Mouse (Mus musculus): ENCODE data around the gene Mto1. TPM values are rescaled to one million over a fixed set of nuclear protein-coding genes. Genes with fewer than 3 reads are reported as not detected.
A peak's percentile ranks its signal among the peaks of the same experiment; 100 is the strongest.

Mto1 gene
- total RNA-seq (2021) = 10 to 100 TPM; 15.3 to 16.4 TPM
- long read RNA-seq, experiment 1, transcript Mto1-201 (12 exons, 2,366 nt) = major isoform, 26 of 32 reads
- long read RNA-seq, experiment 1, partial matches to known transcripts = 1 of 32 reads
- long read RNA-seq, experiment 1, other reads (novel, unspliced or antisense) = 5 of 32 reads
- long read RNA-seq, experiment 2, transcript Mto1-201 (12 exons, 2,366 nt) = major isoform, 23 of 32 reads
- long read RNA-seq, experiment 2, partial matches to known transcripts = 3 of 32 reads
- long read RNA-seq, experiment 2, other reads (novel, unspliced or antisense) = 6 of 32 reads

DNA sequence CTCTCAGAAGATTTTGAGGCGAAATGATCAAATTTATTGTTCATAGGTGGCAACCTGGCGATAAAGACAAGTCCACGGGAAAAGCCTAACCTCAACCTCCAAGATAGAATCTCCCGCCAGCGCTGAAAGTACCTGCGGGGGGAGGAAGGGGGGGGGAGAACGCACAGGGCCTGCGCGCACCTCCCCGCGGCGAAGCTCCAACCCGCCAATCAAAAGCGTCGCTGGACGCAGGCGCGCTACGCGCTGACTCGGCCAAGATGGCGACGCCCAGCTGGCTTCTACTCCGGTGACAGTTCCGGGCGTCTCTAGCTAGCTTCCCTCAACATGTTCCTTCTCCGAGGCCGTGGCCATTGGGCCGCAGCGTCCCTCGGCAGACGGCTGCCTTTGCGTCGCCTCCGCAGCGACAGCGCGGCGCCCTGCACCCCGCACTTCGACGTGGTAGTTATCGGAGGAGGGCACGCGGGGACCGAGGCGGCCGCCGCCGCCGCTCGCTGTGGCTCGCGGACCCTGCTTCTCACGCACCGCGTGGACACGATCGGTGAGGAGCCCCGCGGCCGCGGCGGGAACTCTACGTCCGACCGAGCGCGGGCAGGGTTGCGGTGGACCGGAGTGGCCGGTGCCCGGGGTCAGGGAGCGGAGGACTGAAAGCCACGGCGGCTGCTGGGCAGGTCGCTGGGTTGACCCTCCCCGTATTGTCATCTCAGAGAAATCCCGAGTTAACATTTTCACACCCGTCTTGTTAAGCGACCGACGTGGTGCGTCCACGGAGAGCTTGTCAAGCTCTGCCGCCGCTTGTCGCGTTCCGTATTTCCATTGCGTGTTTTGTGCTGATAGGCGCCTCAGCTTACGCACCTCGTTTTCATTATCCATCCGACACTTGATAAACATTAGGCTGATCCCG lies at the start of gene Mto1, which contains the start of gene Gm17324:
Gene Mto1 (plus strand): TSS at position 236 of the 901 bp plus-strand sequence.
Gene Gm17324 (minus strand): TSS at position 814 of the 901 bp plus-strand sequence.
- DNase-seq = peak; percentile 92

DNA sequence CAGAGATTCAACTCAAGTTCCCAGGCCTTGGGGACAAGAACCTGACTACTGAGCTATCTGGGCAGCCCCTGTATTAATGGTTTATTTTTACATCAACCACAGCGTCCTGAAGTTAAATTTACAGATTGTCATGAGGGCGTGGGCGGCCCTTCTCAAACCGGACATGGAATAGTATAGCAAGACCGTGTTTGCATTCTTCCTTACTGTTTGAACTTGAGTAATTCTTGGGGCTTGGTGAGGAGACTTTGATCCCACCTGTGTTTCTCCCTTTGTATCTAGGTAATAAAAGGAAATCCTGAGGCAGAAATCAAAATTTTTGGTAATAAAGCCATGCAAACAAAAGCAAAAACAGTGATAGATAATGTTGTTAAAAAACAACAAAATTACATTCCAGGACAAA lies 47.4 kb upstream of the Mto1 start:
- no peak for DNase-seq

DNA sequence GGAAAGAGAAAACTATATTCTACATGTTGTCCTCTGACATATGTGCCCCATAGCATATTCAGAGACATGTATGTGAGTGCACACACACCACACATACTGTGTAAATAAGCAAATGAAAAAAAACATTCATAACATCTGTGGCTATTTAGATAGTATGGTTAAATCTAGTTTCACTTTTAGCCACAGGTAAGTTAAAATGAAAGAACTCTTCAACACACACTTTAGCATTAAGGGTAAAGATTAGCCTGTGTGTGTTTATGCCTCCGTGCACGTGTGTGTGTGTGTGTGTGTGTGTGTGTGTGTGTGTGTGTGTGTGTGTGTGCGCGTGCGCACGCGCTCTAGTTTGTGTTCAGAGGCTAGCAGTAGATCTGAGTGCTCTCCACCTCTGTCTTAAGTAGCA lies 46.4 kb upstream of the Mto1 start:
- no peak for DNase-seq

DNA sequence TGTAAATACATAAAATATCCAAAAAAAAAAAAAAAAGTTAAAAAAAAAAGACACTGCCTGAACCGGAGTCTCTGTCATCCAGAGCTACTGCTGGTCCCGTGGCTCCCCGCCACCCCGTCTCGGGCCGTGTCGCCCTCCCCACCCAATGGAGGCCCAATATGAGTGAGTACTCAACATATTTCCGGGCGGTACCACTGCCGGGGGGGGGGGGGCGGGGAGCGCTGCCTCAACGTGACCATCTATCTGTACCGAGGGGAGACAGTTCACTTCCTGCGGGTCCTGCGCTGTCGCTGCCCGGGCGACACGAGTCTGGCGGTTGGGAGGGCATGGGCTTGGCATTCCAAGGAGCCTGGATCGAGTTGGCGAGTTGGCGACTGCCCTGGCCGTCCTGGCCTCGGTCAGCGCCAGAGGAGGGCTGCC lies 20.6 kb upstream of the Mto1 start:
- DNase-seq = peak; percentile 13

DNA sequence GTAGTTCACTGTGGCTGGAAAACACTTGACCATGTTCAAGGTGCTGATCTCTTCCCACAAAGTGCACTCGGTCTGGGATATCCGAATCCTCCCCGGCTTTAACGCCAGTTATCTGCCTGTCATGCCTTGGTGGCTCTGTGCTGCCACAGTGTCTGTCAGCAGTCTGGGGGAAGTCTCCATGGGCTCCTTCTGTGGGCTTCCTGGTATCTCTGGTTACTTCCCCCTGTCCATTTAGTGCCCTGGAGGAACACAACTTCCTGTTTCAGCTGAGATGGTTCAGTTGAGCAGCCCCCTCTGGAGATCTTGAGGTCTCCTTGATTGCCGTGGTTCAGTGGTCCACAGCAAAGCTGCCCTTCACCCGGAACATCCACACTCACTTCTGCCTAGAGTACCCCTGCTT lies 19.8 kb upstream of the Mto1 start:
- no peak for DNase-seq

DNA sequence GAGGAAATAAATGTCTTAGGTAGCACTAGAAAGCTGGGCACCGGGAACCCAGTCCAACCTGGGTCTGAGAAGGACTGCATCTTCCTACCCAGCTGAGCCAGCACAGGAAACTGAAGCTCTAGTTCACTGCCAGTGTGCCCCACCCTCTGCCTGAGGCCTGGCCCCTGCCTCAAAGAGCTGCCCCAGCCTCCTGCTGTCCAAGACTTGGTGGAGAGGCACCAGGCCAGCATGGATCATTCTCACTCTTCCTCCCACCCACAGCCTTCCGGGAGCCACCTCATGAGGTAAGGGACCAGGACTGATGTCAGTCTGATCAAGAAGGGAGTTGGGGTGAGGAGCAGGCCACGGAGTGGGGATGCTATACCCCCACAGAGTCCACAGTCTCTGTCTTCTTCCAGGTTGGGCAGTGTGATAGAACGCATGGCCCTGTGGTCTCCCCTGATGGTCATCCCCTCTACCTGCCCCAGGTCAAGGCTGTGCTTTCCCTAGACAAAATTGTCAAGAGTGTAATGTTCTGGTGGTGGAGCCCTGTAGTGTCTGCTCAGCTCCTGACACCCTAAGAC lies 19.1 kb upstream of the Mto1 start:
- DNase-seq = no peak

DNA sequence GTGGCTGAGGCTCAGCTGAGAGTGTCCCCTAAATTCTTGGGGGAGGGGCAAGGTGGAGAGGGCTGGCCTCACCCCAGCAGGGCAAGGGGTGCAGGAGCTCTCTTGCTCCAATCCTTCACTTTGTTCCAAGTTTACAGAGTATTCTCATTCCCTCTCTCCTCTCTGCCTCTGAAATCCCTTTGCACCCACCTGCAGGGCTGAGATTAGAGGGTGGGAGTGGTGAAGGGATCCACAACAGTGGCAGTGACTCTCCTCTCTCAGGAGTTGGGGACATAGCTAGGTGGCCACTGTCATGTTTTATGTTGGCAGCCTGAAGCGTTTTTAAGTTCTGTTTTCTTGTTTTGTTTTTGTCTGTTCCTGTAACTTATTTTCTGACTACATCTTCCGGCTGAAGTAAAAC lies 18.5 kb upstream of the Mto1 start:
- DNase-seq = no peak

DNA sequence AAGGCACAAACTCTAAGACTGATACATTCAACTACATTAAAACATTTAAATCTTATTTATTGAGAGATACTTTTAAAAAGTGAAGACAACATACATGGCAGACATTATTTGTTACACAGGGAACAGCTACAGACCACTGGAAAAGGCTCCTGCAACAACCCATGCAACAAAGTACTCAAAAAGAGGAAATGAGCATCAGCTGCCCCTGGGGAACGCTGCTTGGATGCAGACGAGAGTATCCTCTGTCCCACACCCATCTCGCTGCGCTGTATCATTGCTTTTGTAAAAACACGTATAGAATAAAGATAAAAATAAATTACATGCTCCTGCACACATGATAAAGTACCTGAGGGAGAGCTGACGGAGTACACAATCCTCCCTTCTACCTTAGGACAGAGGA lies 17.5 kb upstream of the Mto1 start:
- no peak for DNase-seq

DNA sequence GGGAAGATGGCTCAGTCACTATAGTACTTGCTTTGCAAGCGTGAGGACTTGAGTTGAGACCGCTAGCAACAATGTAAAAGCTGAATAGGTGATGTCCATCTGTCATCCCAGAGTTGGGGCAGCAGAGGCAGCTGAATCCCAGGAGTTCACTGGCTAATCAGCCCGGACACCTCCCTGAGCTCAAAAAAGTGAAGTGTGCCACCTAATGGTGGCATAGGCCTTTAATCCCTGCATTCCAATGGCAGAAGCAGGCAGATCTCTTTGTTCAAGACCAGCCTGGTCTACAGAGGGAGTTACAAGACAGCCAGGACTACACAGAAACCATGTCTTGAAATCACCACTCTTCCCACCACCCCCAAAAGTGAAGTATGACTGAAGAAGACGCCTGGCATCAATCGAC lies 15.5 kb upstream of the Mto1 start:
- DNase-seq = no peak

DNA sequence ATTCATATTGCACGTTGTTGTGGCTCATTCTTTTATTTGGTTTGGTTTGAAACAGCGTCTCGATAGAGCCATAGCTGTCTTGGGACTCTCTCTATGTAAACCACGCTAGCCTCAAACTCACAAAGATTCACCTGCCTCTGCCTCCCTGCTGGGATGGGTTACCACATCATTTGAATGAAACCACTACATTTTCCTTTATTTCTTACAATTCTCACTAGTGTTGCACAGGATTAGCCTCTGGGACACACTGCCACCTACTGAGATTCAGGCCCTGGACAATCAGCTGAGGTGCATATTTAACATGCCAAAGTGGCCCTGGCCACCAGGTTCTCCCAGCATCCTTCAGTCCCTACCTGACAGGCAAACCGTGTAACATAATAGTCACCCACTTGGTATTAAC lies 8.6 kb upstream of the Mto1 start:
- no peak for DNase-seq

DNA sequence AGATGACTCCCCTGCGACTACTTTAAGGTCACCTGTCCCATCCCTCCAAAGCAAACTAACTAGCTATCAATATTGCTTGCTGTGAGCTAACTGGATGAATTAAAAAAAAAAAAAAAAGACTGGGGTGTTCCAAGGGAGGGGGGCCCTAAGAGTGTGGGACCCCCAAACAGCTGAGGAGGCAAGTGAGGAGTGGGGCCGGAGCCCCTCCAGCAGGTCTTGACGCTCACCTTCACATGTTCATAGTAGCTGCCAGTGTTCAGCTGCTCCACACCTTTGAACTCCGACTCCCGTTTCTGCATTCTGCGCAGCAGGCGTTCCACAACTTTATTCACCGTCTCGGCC lies 5.8 kb upstream of the Mto1 start:
- no peak for DNase-seq

DNA sequence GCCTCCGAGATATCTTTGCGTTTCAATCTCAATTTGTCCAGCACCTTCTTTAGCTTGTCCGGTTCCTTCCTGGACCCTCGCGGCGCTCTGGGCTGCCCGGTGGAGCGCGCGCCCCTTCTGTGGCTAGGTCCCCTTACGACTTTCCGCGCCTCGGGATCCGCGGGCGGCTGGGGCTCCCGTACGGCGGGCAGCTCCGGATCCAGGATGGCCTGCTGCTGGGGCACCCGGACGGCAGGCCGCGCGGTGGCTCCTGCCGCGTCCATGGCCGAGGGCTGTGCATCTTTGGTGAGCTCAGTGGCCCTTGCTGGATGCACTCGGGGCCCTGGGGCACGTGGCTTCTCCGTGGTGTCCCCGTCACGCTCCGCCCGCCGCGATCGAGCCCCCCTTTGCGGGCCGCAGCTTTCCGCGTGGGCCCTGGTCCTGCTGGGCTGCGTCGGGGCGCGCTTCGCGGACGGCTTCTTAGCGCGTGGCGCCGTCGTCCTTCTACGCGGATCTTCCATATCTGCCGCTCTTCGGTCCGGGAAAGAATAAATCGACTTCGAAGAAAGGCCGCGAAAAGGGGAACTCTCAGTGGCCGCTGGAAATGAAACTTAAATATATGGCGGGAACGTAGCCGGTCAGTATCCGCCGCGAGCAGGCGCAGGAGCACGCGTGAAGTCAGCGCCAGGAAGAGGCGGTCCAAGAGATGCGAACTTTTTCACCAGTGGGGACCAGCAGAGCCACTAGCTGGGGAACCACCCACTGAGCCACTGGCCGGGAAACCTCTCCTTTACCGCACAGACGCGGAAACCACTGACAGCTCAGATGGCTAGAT lies 5.2 kb upstream of the Mto1 start, which contains the start of gene Cgas:
Gene Cgas (minus strand): TSS at position 659 of the 814 bp plus-strand sequence.
- DNase-seq = peak; percentile 53

DNA sequence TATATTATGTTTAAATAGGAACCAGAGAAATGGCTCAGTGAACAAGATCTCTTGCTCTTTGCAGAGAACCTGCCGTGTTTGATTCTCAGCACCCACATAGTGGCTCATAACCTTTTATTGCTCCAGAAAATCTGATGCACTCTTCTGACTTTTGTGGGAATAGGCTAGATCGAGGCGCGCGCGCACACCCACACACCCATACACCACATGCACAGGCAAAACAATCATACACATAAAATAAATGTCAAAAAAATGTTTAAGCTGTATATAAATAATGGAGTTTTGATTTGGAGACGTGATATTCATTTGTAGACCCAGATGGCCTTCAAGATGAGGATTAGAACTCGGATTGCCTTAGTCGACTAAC lies 419 bp upstream of the Mto1 start:
- DNase-seq = no peak

DNA sequence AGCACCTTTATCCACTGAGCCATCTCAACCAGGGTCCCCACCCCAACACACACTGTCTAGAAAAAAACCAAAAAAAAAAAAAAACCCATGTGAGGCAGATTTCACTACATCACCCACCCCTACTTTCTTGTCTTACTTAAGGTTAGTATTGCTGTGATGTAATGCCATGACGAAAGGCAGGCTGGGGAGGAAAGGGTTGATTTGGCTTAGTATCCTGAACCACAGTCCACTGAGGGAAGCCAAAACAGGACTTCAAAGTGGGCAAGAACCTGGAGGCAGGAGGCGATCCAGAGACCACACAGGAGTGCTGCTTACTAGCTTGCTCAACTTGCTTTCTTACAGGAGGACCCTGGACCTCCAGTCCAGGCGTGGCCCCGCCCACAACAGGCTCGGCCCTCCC lies 2.4 kb downstream of the Mto1 start:
- no peak for DNase-seq

DNA sequence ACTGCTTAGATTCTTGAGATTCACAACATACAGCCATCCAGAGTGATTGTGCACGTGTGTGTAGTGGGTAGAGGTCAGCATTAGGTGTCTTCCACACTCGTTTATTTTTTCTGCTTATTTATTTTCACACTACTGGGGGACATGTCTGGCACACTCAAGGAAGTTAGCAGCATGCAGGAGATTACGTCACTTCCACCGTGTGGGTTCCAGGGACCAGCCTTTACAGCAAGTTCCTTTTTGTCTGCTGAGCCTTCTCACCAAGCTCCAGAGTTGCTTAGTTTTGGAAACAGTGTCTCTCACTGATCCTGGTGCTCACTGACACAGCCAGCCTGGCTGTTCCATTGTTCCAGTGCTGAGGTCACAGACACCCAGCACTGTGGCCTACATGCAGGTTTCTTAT lies 3.4 kb downstream of the Mto1 start:
- DNase-seq = no peak

DNA sequence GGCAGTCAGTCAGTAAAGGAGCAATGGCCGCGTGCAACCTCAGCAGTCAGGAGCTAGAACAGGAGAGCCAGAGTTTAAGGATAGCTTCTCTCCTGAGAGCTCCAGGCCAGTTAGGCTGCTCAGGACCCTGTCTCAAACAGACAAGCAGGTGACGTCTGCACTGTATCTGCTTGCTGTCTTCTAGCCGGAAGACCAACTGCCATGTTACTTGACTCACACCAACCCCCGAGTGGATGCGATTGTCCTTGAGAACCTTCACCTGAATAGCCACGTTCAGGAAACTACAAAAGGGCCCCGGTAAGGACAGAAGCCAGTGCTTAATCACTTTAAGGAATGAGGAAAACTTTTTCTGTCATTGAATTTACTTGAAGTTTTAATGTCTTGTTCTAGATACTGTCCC lies 9.0 kb downstream of the Mto1 start:
- DNase-seq = no peak

DNA sequence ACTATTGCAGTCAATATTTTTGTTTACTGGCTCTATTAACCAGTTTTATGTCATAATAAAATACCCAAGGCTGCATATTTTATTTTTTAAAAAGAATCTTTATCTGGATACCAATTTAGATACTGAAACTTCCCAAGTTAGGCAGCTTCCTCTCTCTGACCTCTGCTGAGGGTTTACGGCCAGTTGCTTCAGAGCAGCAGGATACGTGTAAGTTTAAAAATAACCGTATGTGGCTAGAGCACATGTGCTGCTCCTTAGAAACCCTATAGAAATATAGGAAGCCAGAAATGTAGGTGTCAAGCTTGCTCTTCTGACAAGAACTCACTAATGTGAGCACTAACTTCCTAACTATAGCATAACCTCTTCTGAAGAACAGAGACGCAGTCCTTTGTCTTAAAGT lies 15.3 kb downstream of the Mto1 start:
- no peak for DNase-seq

DNA sequence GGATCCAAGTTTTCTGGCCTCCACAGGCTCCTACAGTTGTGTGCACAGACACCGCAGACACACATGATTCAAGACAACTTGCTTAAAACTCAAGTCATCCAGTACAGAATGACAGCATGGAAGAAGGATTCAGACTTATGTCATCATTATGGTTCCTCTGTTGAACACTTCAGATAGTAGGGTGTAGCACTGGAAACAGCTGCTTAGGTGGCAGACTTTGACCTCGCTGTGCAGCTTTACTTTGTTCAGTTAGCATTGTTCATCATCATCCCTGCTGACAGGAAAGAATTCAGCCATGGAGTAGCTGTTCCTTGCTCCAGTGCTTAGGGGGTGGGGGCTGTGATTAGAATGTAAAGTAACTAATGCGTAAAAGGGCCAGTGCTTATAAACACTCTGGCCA lies 17.7 kb downstream of the Mto1 start:
- DNase-seq = no peak

DNA sequence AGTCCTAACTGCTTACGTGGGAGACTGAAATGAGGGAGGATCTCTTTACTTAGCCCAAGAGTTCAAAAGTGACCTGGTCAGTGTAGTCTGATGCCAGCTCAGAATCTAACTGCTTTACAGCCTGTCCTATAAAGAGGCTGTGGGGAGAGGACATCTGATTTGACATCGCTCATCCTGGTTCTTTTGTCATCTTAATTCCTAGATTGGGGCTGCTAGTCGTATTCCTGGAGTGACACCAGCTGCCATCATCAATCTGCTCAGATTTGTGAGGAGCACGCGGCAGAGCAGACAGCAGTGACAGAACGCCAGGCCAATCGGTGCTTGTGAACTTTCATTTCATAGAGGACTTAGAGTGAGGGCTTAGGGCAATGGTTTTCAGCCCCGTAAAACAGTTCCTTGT lies 25.6 kb downstream of the Mto1 start:
- no peak for DNase-seq

DNA sequence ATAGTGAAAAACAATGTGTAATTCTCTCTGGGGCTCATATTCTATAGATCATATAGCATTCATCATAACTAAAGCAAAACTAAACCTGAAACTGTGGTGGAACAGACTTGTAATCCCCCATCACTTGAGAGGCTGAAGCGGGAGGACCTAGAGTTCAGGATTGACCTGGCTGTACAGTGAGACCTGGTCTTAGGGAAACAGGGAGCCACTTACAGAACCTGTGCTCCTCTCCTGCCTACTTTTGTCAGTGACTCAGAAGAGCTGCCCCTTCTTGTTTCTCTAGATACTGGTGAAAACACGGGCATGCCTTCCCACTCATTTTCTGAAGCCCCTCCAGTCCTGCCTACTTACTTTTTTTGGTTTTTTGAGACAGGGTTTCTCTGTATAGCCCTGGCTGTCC lies 26.3 kb downstream of the Mto1 start:
- no peak for DNase-seq

DNA sequence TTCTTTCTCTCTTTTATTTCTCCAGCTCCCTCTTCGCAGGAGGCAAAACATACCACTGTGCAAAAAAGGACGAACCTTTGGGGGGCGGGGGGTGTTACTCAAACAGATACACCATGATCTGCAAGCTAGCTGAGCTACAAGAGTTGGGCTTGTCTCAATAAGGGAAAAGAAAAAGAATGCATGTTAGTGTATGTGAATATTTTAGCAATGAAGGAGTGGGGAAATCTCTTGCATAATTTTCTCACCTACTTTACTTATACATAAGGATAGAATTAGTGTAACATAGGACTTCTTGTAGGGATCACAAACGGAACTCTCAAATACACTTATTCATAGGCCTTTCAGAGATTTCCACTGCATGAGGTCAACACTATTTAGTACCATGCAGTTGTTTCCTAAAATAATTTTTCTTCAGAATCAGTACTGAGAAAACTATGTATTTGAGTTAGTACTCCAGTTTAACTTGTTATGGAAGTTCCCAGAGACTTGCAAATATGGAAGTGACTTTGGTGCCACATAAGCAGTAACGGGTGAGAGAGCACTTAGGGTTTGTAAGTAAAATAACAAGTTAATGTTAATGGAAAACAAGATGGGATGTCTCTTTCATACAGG lies 26.9 kb downstream of the Mto1 start:
- no peak for DNase-seq

DNA sequence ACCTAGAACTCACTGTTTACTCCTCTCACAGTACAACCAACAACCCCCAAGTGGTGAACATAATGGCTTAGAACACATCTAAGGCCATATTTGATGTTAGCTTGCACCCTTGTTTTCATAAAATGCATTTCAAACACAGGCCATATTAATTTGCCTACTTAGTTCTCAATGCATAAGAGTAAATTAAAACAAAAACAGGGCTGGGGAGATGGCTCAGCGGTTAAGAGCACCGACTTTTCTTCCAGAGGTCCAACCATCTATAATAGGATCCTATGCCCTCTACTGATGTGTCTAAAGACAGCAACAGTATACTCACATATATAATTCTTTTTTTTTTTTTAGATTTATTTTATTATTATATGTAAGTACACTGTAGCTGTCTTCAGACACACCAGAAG lies 27.4 kb downstream of the Mto1 start:
- no peak for DNase-seq
